Mouse (Mus musculus) olfactory bulb, adult 2 months (tissue): Measurements from ENCODE around the gene Sytl2.
A peak's percentile ranks its signal among the peaks of the same experiment; 100 is the strongest.

ENCODE experiments used
- CTCF ChIP-seq: fragments of 200-500 bp; IDR thresholded peaks from 2 replicates; pipeline ENCODE4 v1.5.1; 2012; ENCODE audit warnings: low read depth, mild to moderate bottlenecking, low read length, moderate library complexity; ENCODE audit not compliant: insufficient read depth
- POLR2A ChIP-seq: fragments of 200-500 bp; IDR thresholded peaks from 2 replicates; pipeline ENCODE4 v1.6.1; 2012; ENCODE audit warnings: mild to moderate bottlenecking, low read depth, low read length, moderate library complexity; ENCODE audit not compliant: insufficient read depth

DNA sequence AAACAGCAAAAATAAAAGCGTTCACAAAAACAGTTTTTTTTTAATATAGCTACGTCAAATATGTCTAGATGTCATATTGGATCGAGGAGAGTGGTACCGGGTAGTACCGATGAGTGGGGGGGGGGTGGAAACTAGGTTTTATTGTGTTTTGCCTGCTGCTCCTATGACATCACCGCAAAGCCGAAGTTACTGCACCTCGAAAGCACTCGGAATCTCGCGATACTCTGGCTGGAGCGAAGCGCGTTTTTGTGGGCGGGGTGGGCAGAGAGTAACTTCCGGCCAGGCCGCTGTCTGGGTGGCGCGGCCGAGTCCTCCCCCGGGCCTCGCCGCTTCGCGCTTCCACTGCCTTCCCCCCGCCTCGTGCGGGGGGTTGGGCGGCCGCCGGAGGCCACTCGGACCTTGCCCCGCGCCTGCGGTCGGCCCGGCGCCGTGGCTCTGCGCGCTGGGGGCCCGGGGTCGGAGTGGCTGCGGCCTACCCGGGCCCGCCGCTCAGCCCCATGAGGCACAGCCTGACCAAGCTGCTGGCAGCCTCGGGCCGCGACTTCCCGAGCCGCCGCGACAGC lies 140.5 kb downstream of the Sytl2 start, which contains the start of gene Crebzf:
- TF ChIP-seq CTCF (no peak), POLR2A (peak; percentile 87)
